Mouse (Mus musculus) embryonic facial prominence, embryonic 15.5 days (tissue): ENCODE measurements around the gene Accs. TPM values are rescaled to one million over a fixed set of nuclear protein-coding genes. Genes with fewer than 3 reads are reported as not detected.

Source experiments
- ATAC-seq: fragments of 200-750 bp; cut with Nextera tagmentation; 2 replicates; pipeline ENCODE4 v1.8.0; 2017; ENCODE audit warnings: low read depth, moderate TSS enrichment; ENCODE audit not compliant: insufficient number of reproducible peaks, low FRiP score, low TSS enrichment
- H3K27ac ChIP-seq: fragments of 300-500 bp; sonication (generic); replicated peaks from 2 replicates; pipeline ENCODE4 v1.5.1; 2015; ENCODE audit warnings: mild to moderate bottlenecking, inconsistent platforms
- H3K27me3 ChIP-seq: fragments of 300-500 bp; sonication (generic); 2 replicates; pipeline ENCODE4 v1.6.1; 2015; ENCODE audit warnings: inconsistent platforms
- H3K36me3 ChIP-seq: fragments of 300-500 bp; sonication (generic); 2 replicates; pipeline ENCODE4 v1.6.1; 2015; ENCODE audit warnings: mild to moderate bottlenecking, inconsistent platforms
- H3K4me1 ChIP-seq: fragments of 300-500 bp; sonication (generic); 2 replicates; pipeline ENCODE4 v1.6.1; 2015; ENCODE audit warnings: inconsistent platforms
- H3K4me2 ChIP-seq: fragments of 300-500 bp; sonication (generic); replicated peaks from 2 replicates; pipeline ENCODE4 v1.6.1; 2015; ENCODE audit warnings: mild to moderate bottlenecking, inconsistent platforms
- H3K4me3 ChIP-seq: fragments of 300-500 bp; sonication (generic); replicated peaks from 2 replicates; pipeline ENCODE4 v1.5.1; 2015; ENCODE audit warnings: mild to moderate bottlenecking, inconsistent platforms
- H3K9ac ChIP-seq: fragments of 300-500 bp; sonication (generic); 2 replicates; pipeline ENCODE4 v1.6.1; 2015; ENCODE audit warnings: inconsistent platforms
- H3K9me3 ChIP-seq: fragments of 300-500 bp; sonication (generic); replicated peaks from 2 replicates; pipeline ENCODE4 v1.6.1; 2016; ENCODE audit warnings: inconsistent platforms
- WGBS: fragments of 180-500 bp; shearing (Covaris S2); methylation state at CpG from one replicate; pipeline ENCODE4 v1.1.7; 2015; 5-methylcytosine and 5-hydroxymethylcytosine counted together
- polyA plus RNA-seq: library from polyadenylated mRNA; unstranded; fragments of >200 nt; fragmentation: Nextera tagmentation; extraction: Ambion mirVana; gene quantifications from 2 replicates; pipeline ENCODE4 v1.2.1, GENCODE M21; 2015

The Accs gene
- polyA plus RNA-seq, 1 experiment from 2014 or later, result 8.1 TPM

GRCm38 (mm10) chr2:93877005-93877404, 27.3 kb upstream of the Accs start:
- Histone ChIP-seq H3K36me3 (no peaks in the 10 kb centered on the region), H3K9me3 (no peaks in the 10 kb centered on the region), H3K27me3 (no peaks in the 10 kb centered on the region), H3K4me3 (no peak overlapping the region), H3K27ac (no peak overlapping the region), H3K9ac (no peak overlapping the region), H3K4me1 (peaks cover 10% of the 10 kb centered on the region; the same call in 1 of the 2 replicates), H3K4me2 (no peak overlapping the region)
- 55% methylated on average over 5 of the region's 5 CpGs for WGBS
- ATAC-seq, result no peak

GRCm38 (mm10) chr2:93874606-93875005, 24.9 kb upstream of the Accs start:
- H3K9ac ChIP-seq, result no peak overlapping the region
- no peak overlapping the region for H3K4me2 ChIP-seq
- no peak overlapping the region for H3K4me3 ChIP-seq
- ATAC-seq, result no peak
- no peak overlapping the region for H3K27ac ChIP-seq
- peaks cover 10% of the 10 kb centered on the region; the same call in 1 of the 2 replicates for H3K4me1 ChIP-seq
- 80% methylated on average over 3 of the region's 3 CpGs for WGBS
- H3K27me3 ChIP-seq, result no peaks in the 10 kb centered on the region
- no peaks in the 10 kb centered on the region for H3K36me3 ChIP-seq
- no peaks in the 10 kb centered on the region for H3K9me3 ChIP-seq

- Histone ChIP-seq H3K4me3 (no peak overlapping the region), H3K9me3 (no peaks in the 10 kb centered on the region), H3K9ac (no peak overlapping the region), H3K36me3 (no peaks in the 10 kb centered on the region), H3K27ac (no peak overlapping the region), H3K4me1 (peaks cover 10% of the 10 kb centered on the region; the same call in 1 of the 2 replicates), H3K27me3 (no peaks in the 10 kb centered on the region), H3K4me2 (no peak overlapping the region)
- 19% methylated on average over 2 of the region's 2 CpGs for WGBS
- no peak for ATAC-seq
Measured at GRCm38 (mm10) chr2:93874227-93874514, 24.4 kb upstream of the Accs start.

- H3K36me3 ChIP-seq, result no peaks in the 10 kb centered on the region
- no peak overlapping the region for H3K9ac ChIP-seq
- H3K27me3 ChIP-seq, result no peaks in the 10 kb centered on the region
- peaks cover 10% of the 10 kb centered on the region; the same call in 1 of the 2 replicates for H3K4me1 ChIP-seq
- ATAC-seq, result no peak
- WGBS, result 14% methylated on average over 12 of the region's 12 CpGs
- H3K4me2 ChIP-seq, result no peak overlapping the region
- no peaks in the 10 kb centered on the region for H3K9me3 ChIP-seq
- no peak overlapping the region for H3K4me3 ChIP-seq
- H3K27ac ChIP-seq, result no peak overlapping the region
Measured at GRCm38 (mm10) chr2:93873449-93874226, 23.9 kb upstream of the Accs start.

- H3K27me3 ChIP-seq, result peaks cover 4% of the 10 kb centered on the region; the same call in 1 of the 2 replicates
- 0 out of 2 replicates have a peak overlapping the region, but pooled peaks have one; percentile 22 for H3K27ac ChIP-seq
- peaks cover 10% of the 10 kb centered on the region; the same call in 1 of the 2 replicates for H3K4me1 ChIP-seq
- no peak overlapping the region for H3K4me2 ChIP-seq
- no peak for ATAC-seq
- no peaks in the 10 kb centered on the region for H3K36me3 ChIP-seq
- H3K9ac ChIP-seq, result no peak overlapping the region
- 34% methylated on average over 7 of the region's 7 CpGs for WGBS
- no peaks in the 10 kb centered on the region for H3K9me3 ChIP-seq
- no peak overlapping the region for H3K4me3 ChIP-seq
Measured at GRCm38 (mm10) chr2:93872257-93872656, 22.5 kb upstream of the Accs start.

- WGBS, result 88% methylated on average over 4 of the region's 4 CpGs
- Histone ChIP-seq H3K27ac (0 out of 2 replicates have a peak overlapping the region, but pooled peaks have one; percentile 22), H3K36me3 (no peaks in the 10 kb centered on the region), H3K9me3 (no peaks in the 10 kb centered on the region), H3K4me1 (peaks cover 10% of the 10 kb centered on the region; the same call in 1 of the 2 replicates), H3K9ac (no peak overlapping the region), H3K4me3 (no peak overlapping the region), H3K27me3 (peaks cover 4% of the 10 kb centered on the region; the same call in 1 of the 2 replicates), H3K4me2 (no peak overlapping the region)
- no peak for ATAC-seq
Measured at GRCm38 (mm10) chr2:93871411-93871925, 21.7 kb upstream of the Accs start.

GRCm38 (mm10) chr2:93870842-93871241, 21.1 kb upstream of the Accs start:
- Histone ChIP-seq H3K27me3 (peaks cover 4% of the 10 kb centered on the region; the same call in 1 of the 2 replicates), H3K4me1 (peaks cover 10% of the 10 kb centered on the region; the same call in 1 of the 2 replicates), H3K9me3 (no peaks in the 10 kb centered on the region), H3K9ac (no peak overlapping the region), H3K27ac (no peak overlapping the region), H3K4me3 (no peak overlapping the region), H3K36me3 (no peaks in the 10 kb centered on the region), H3K4me2 (no peak overlapping the region)
- ATAC-seq, result no peak
- WGBS, result 37% methylated on average over 4 of the region's 4 CpGs

GRCm38 (mm10) chr2:93869107-93869600, 19.4 kb upstream of the Accs start, which contains the start of gene Accsl:
Gene Accsl, minus strand, starts transcription at chr2:93869157.
- H3K36me3 ChIP-seq, result no peaks in the 10 kb centered on the region
- no peak for ATAC-seq
- 64% methylated on average over 7 of the region's 7 CpGs for WGBS

GRCm38 (mm10) chr2:93868566-93868965, 18.8 kb upstream of the Accs start:
- Histone ChIP-seq H3K4me2 (no peak overlapping the region), H3K9ac (no peak overlapping the region), H3K4me1 (peaks cover 8% of the 10 kb centered on the region; the same call in 1 of the 2 replicates), H3K9me3 (no peaks in the 10 kb centered on the region), H3K27me3 (peaks cover 4% of the 10 kb centered on the region; the same call in 1 of the 2 replicates), H3K4me3 (no peak overlapping the region), H3K27ac (no peak overlapping the region), H3K36me3 (no peaks in the 10 kb centered on the region)
- no peak for ATAC-seq
- WGBS, result 84% methylated on average over 11 of the region's 11 CpGs

More at GRCm38 (mm10) chr2:93869107-93869600, 19.4 kb upstream of the Accs start, which contains the start of gene Accsl:
- Histone ChIP-seq H3K9ac (no peak within 1 kb of the TSS), H3K27ac (no peak within 1 kb of the TSS), H3K4me2 (no peak within 1 kb of the TSS), H3K4me3 (no peak within 1 kb of the TSS), H3K27me3 (peaks cover 4% of the 10 kb centered on the region; the same call in 1 of the 2 replicates), H3K4me1 (peaks cover 10% of the 10 kb centered on the region; the same call in 1 of the 2 replicates), H3K9me3 (no peaks in the 10 kb centered on the region)

- no peaks in the 10 kb centered on the region for H3K9me3 ChIP-seq
- 63% methylated on average over 4 of the region's 4 CpGs for WGBS
- no peak overlapping the region for H3K9ac ChIP-seq
- no peak overlapping the region for H3K4me2 ChIP-seq
- no peaks in the 10 kb centered on the region for H3K4me1 ChIP-seq
- H3K27me3 ChIP-seq, result peaks cover 1% of the 10 kb centered on the region; the same call in 1 of the 2 replicates
- H3K4me3 ChIP-seq, result no peak overlapping the region
- ATAC-seq, result no peak
- H3K27ac ChIP-seq, result no peak overlapping the region
- no peaks in the 10 kb centered on the region for H3K36me3 ChIP-seq
Measured at GRCm38 (mm10) chr2:93863229-93863628, 13.5 kb upstream of the Accs start.

- H3K9ac ChIP-seq, result no peak overlapping the region
- H3K36me3 ChIP-seq, result no peaks in the 10 kb centered on the region
- H3K4me3 ChIP-seq, result no peak overlapping the region
- ATAC-seq, result no peak
- no peaks in the 10 kb centered on the region for H3K27me3 ChIP-seq
- H3K9me3 ChIP-seq, result no peaks in the 10 kb centered on the region
- H3K4me2 ChIP-seq, result no peak overlapping the region
- no peaks in the 10 kb centered on the region for H3K4me1 ChIP-seq
- no peak overlapping the region for H3K27ac ChIP-seq
- WGBS, result 70% methylated on average over 12 of the region's 12 CpGs
Measured at GRCm38 (mm10) chr2:93858845-93859244, 9.1 kb upstream of the Accs start.
